Mouse (Mus musculus): ENCODE data around the gene Arrdc2. TPM values are rescaled to one million over a fixed set of nuclear protein-coding genes. Genes with fewer than 3 reads are reported as not detected.

The Arrdc2 gene
- polyA plus RNA-seq, 1 experiment from 2014 or later: 5.1 TPM

GRCm38 (mm10) chr8:70810962-70811680, 28.4 kb downstream of the Arrdc2 start:
- no peaks in the 10 kb centered on the region for H3K4me1 ChIP-seq (ENCODE audit: control insufficient read depth, insufficient read depth, low read length)
- 68% methylated on average over 20 of the region's 20 CpGs for WGBS
- no peak overlapping the region for H3K4me3 ChIP-seq (ENCODE audit: low read depth, low read length)
- ATAC-seq (replicated peaks; ENCODE audit: insufficient number of reproducible peaks, low FRiP score, low TSS enrichment, low read depth) (no peak), DNase-seq (ENCODE audit: low spot score) (no peak)
- no peaks in the 10 kb centered on the region for H3K36me3 ChIP-seq (replicated peaks; ENCODE audit: control insufficient read depth, insufficient read depth, low read depth, low read length)
- no peaks in the 10 kb centered on the region for H3K27me3 ChIP-seq (ENCODE audit: control insufficient read depth, insufficient read depth, low read length)
- H3K4me2 ChIP-seq (ENCODE audit: low read depth, low read length): no peak overlapping the region
- H3K27ac ChIP-seq (replicated peaks; ENCODE audit: low read depth, low read length): no peak overlapping the region
- no peak overlapping the region for H3K9ac ChIP-seq (replicated peaks; ENCODE audit: low read length)
- no peaks in the 10 kb centered on the region for H3K9me3 ChIP-seq (replicated peaks; ENCODE audit: control insufficient read depth, low read length)

DNA sequence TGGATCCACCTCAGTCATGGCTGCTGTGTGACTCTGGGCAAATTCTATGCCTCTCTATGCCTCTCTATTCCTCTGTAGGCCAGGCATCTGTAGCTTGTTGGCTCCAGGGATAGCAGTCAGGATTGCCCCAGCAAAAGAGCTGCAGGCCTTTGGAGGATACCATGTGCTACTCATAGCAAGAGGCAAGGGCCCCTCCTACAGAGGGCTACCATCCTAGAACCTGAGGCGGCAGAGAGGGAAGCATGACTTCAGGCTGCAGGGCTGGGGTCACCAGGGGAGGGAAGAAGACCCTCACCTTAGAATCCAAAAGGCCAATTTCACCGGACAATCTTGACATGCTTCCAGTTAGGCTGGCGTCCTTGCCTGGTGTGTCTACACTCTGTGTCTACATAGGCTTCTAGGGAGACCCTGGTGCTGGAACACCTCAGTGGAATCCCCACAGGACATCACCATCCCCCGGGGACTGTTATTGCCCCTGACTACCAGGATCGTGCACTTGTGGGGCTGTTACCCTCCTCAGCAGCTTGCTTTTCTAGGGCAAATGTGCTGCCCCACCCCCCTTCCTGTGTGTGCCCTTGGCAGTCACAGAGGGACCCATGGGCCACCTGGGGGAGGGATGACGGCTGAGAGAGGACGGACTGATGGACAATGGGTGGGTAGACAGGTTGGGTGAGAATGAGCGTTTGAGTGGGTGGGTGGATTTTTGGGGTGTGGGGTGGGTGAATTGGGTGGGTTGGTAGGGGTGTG, 30.4 kb downstream of the Arrdc2 start:
- Histone ChIP-seq H3K36me3 (replicated peaks; ENCODE audit: control insufficient read depth, insufficient read depth, low read depth, low read length) (no peaks in the 10 kb centered on the region), H3K27me3 (ENCODE audit: control insufficient read depth, insufficient read depth, low read length) (peaks cover 8% of the 10 kb centered on the region; the same call in 1 of the 2 replicates), H3K9me3 (replicated peaks; ENCODE audit: control insufficient read depth, low read length) (no peaks in the 10 kb centered on the region), H3K4me3 (ENCODE audit: low read depth, low read length) (no peak overlapping the region), H3K9ac (replicated peaks; ENCODE audit: low read length) (no peak overlapping the region), H3K4me2 (ENCODE audit: low read depth, low read length) (no peak overlapping the region), H3K4me1 (ENCODE audit: control insufficient read depth, insufficient read depth, low read length) (no peaks in the 10 kb centered on the region; the same call in 1 of the 2 replicates), H3K27ac (replicated peaks; ENCODE audit: low read depth, low read length) (no peak overlapping the region)
- WGBS: 80% methylated on average over 8 of the region's 8 CpGs
- no peak for DNase-seq (ENCODE audit: low spot score)
- ATAC-seq (replicated peaks; ENCODE audit: insufficient number of reproducible peaks, low FRiP score, low TSS enrichment, low read depth): no peak

DNA sequence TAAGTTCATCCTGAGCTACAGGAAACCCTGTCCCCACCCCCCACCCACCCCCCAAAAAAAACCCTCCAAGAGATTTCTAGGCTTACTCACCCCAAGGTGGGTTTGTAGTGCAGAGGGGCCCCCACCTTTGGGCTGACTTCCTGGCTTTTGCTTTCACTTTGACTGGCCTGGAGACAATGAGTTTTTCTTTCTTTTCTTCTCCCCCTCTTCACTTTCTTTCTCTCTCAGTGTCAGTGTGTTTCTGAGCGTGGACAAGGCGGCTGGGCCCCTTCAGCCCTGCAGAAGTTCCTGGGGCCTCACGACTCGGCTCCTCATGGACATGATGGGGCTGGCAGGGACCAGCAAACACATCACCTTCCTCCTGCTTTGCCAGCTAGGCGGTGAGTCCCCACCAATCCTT, 31.3 kb downstream of the Arrdc2 start, which contains the start of gene Il12rb1:
Il12rb1 (plus strand) TSS at position 211 of the 400 bp plus-strand sequence.
- ATAC-seq (replicated peaks; ENCODE audit: insufficient number of reproducible peaks, low FRiP score, low TSS enrichment, low read depth): no peak
- H3K36me3 ChIP-seq (replicated peaks; ENCODE audit: control insufficient read depth, insufficient read depth, low read depth, low read length): no peaks in the 10 kb centered on the region
- no peak within 1 kb of the TSS for H3K9ac ChIP-seq (replicated peaks; ENCODE audit: low read length)
- no peaks in the 10 kb centered on the region; the same call in 1 of the 2 replicates for H3K4me1 ChIP-seq (ENCODE audit: control insufficient read depth, insufficient read depth, low read length)
- peaks cover 15% of the 10 kb centered on the region for H3K27me3 ChIP-seq (ENCODE audit: control insufficient read depth, insufficient read depth, low read length)
- WGBS: 62% methylated on average over 5 of the region's 5 CpGs
- no peaks in the 10 kb centered on the region for H3K9me3 ChIP-seq (replicated peaks; ENCODE audit: control insufficient read depth, low read length)
- H3K27ac ChIP-seq (replicated peaks; ENCODE audit: low read depth, low read length): no peak within 1 kb of the TSS
- H3K4me2 ChIP-seq (ENCODE audit: low read depth, low read length): no peak within 1 kb of the TSS
- no peak for DNase-seq (ENCODE audit: low spot score)
- no peak within 1 kb of the TSS for H3K4me3 ChIP-seq (ENCODE audit: low read depth, low read length)

DNA sequence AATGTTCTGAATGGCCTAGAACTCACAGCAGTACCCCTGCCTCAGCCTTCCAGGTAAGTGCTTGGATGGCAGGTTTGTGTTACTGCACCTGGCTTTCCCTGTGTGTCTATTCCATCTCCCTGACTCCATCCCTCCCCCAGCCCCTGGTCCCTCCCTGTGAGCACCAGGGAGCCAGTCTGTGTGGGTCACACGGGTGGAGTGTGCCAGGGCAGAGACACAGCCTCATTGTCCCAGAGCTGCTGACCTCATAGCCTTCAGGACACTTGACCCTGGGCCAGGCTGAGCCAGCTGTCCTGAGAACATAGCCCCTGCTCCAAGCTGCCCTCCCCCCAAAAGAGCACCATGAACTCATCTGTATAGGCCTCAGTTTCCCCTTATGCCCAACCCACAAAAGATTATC, 32.2 kb downstream of the Arrdc2 start:
- no peak overlapping the region for H3K9ac ChIP-seq (replicated peaks; ENCODE audit: low read length)
- H3K4me1 ChIP-seq (ENCODE audit: control insufficient read depth, insufficient read depth, low read length): no peaks in the 10 kb centered on the region; the same call in 1 of the 2 replicates
- H3K27me3 ChIP-seq (ENCODE audit: control insufficient read depth, insufficient read depth, low read length): peaks cover 15% of the 10 kb centered on the region
- no peak overlapping the region for H3K4me2 ChIP-seq (ENCODE audit: low read depth, low read length)
- no peaks in the 10 kb centered on the region for H3K9me3 ChIP-seq (replicated peaks; ENCODE audit: control insufficient read depth, low read length)
- ATAC-seq (replicated peaks; ENCODE audit: insufficient number of reproducible peaks, low FRiP score, low TSS enrichment, low read depth) (no peak), DNase-seq (ENCODE audit: low spot score) (no peak)
- H3K27ac ChIP-seq (replicated peaks; ENCODE audit: low read depth, low read length): no peak overlapping the region
- no peaks in the 10 kb centered on the region for H3K36me3 ChIP-seq (replicated peaks; ENCODE audit: control insufficient read depth, insufficient read depth, low read depth, low read length)
- no peak overlapping the region for H3K4me3 ChIP-seq (ENCODE audit: low read depth, low read length)
- 21% methylated on average over 1 of the region's 1 CpGs for WGBS

DNA sequence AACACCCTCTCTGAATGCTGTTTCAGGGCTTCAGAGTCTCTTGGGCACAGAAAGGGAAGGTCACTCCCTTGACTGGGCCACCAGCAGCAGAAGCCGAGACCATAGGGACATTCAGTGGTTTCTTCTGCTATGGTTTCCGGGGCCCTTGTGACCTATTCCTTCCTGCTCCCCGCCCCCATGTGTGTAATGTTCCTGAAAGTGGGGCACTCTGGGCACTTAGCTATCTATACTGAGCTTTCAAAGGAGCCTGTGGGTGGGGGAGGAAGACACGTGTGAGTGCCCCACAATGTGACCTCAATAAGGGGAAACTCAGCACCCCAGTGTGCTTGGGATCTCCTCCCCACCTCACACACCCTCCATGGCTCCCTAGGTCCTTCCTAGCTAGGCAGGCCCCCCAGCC, 33.0 kb downstream of the Arrdc2 start:
- Histone ChIP-seq H3K36me3 (replicated peaks; ENCODE audit: control insufficient read depth, insufficient read depth, low read depth, low read length) (no peaks in the 10 kb centered on the region), H3K4me3 (ENCODE audit: low read depth, low read length) (no peak overlapping the region), H3K4me2 (ENCODE audit: low read depth, low read length) (no peak overlapping the region), H3K4me1 (ENCODE audit: control insufficient read depth, insufficient read depth, low read length) (no peaks in the 10 kb centered on the region; the same call in 1 of the 2 replicates), H3K9ac (replicated peaks; ENCODE audit: low read length) (no peak overlapping the region), H3K27me3 (ENCODE audit: control insufficient read depth, insufficient read depth, low read length) (peaks cover 15% of the 10 kb centered on the region), H3K9me3 (replicated peaks; ENCODE audit: control insufficient read depth, low read length) (no peaks in the 10 kb centered on the region), H3K27ac (replicated peaks; ENCODE audit: low read depth, low read length) (no peak overlapping the region)
- 66% methylated on average over 4 of the region's 4 CpGs for WGBS
- ATAC-seq (replicated peaks; ENCODE audit: insufficient number of reproducible peaks, low FRiP score, low TSS enrichment, low read depth) (no peak), DNase-seq (ENCODE audit: low spot score) (no peak)

- Histone ChIP-seq H3K27me3 (ENCODE audit: control insufficient read depth, insufficient read depth, low read length) (peaks cover 25% of the 10 kb centered on the region), H3K36me3 (replicated peaks; ENCODE audit: control insufficient read depth, insufficient read depth, low read depth, low read length) (no peaks in the 10 kb centered on the region), H3K4me1 (ENCODE audit: control insufficient read depth, insufficient read depth, low read length) (no peaks in the 10 kb centered on the region; the same call in 1 of the 2 replicates), H3K9ac (replicated peaks; ENCODE audit: low read length) (peak within 1 kb of the TSS; percentile 32), H3K4me3 (ENCODE audit: low read depth, low read length) (peak within 1 kb of the TSS; percentile 42), H3K9me3 (replicated peaks; ENCODE audit: control insufficient read depth, low read length) (no peaks in the 10 kb centered on the region), H3K27ac (replicated peaks; ENCODE audit: low read depth, low read length) (no peak within 1 kb of the TSS), H3K4me2 (ENCODE audit: low read depth, low read length) (peak within 1 kb of the TSS; percentile 79)
- DNase-seq (ENCODE audit: low spot score) (peak; percentile 90), ATAC-seq (replicated peaks; ENCODE audit: insufficient number of reproducible peaks, low FRiP score, low TSS enrichment, low read depth) (peak; percentile 82)
- 1% methylated on average over 45 of the region's 45 CpGs for WGBS
Observed at GRCm38 (mm10) chr8:70804481-70805206, 34.9 kb downstream of the Arrdc2 start, which contains the start of gene Mast3. TSS of gene Mast3 (minus strand) at chr8:70805054.

- Histone ChIP-seq H3K4me3 (ENCODE audit: low read depth, low read length) (peak overlapping the region; percentile 42), H3K27me3 (ENCODE audit: control insufficient read depth, insufficient read depth, low read length) (peaks cover 32% of the 10 kb centered on the region), H3K9ac (replicated peaks; ENCODE audit: low read length) (peak overlapping the region; percentile 32), H3K4me2 (ENCODE audit: low read depth, low read length) (peak overlapping the region; percentile 79), H3K36me3 (replicated peaks; ENCODE audit: control insufficient read depth, insufficient read depth, low read depth, low read length) (no peaks in the 10 kb centered on the region), H3K4me1 (ENCODE audit: control insufficient read depth, insufficient read depth, low read length) (no peaks in the 10 kb centered on the region; the same call in 1 of the 2 replicates), H3K9me3 (replicated peaks; ENCODE audit: control insufficient read depth, low read length) (no peaks in the 10 kb centered on the region), H3K27ac (replicated peaks; ENCODE audit: low read depth, low read length) (no peak overlapping the region)
- WGBS: under 1% methylated on average over 47 of the region's 47 CpGs
- peak; percentile 23 for DNase-seq (ENCODE audit: low spot score)
- ATAC-seq (replicated peaks; ENCODE audit: insufficient number of reproducible peaks, low FRiP score, low TSS enrichment, low read depth): no peak
Observed at GRCm38 (mm10) chr8:70803761-70804480, 35.6 kb downstream of the Arrdc2 start.
